Mouse (Mus musculus): ENCODE results near the gene Prkaca. TPM values are rescaled to one million over a fixed set of nuclear protein-coding genes. Genes with fewer than 3 reads are reported as not detected.

Prkaca gene
- polyA plus RNA-seq, 1 experiment: 181 TPM

- Histone ChIP-seq H3K27ac (ENCODE audit: insufficient read depth, low read length) (no peak overlapping the region), H3K4me3 (ENCODE audit: insufficient read depth, low read length) (no peak overlapping the region), H3K4me1 (ENCODE audit: control insufficient read depth, insufficient read depth, low read length) (peaks cover 4% of the 10 kb centered on the region; the same call in 1 of the 2 replicates)
- TF ChIP-seq CTCF (IDR thresholded peaks at IDR 0.05; ENCODE audit: extremely low read depth, insufficient read depth, low read length) (no peak), POLR2A (IDR thresholded peaks at IDR 0.05; ENCODE audit: extremely low read depth, insufficient read depth, low read length) (no peak)
Measured at GRCm38 (mm10) chr8:83942446-83942845, 30.3 kb upstream of the Prkaca start.

GRCm38 (mm10) chr8:83945540-83945939 is 27.3 kb upstream of the Prkaca start:
- peaks cover 4% of the 10 kb centered on the region; the same call in 1 of the 2 replicates for H3K4me1 ChIP-seq (ENCODE audit: control insufficient read depth, insufficient read depth, low read length)
- no peak overlapping the region for H3K4me3 ChIP-seq (ENCODE audit: insufficient read depth, low read length)
- TF ChIP-seq CTCF (IDR thresholded peaks at IDR 0.05; ENCODE audit: extremely low read depth, insufficient read depth, low read length): no peak
- no peak for TF ChIP-seq POLR2A (IDR thresholded peaks at IDR 0.05; ENCODE audit: extremely low read depth, insufficient read depth, low read length)

GRCm38 (mm10) chr8:83954749-83955105 is 18.1 kb upstream of the Prkaca start:
- Histone ChIP-seq H3K4me1 (ENCODE audit: control insufficient read depth, insufficient read depth, low read length) (no peaks in the 10 kb centered on the region), H3K27ac (ENCODE audit: insufficient read depth, low read length) (no peak overlapping the region), H3K4me3 (ENCODE audit: insufficient read depth, low read length) (peak overlapping the region; percentile 38)
- TF ChIP-seq CTCF (IDR thresholded peaks at IDR 0.05; ENCODE audit: extremely low read depth, insufficient read depth, low read length): no peak
- no peak for TF ChIP-seq POLR2A (IDR thresholded peaks at IDR 0.05; ENCODE audit: extremely low read depth, insufficient read depth, low read length)

More at GRCm38 (mm10) chr8:83945540-83945939, 27.3 kb upstream of the Prkaca start:
- no peak overlapping the region for H3K27ac ChIP-seq (ENCODE audit: insufficient read depth, low read length)

- Histone ChIP-seq H3K4me3 (ENCODE audit: insufficient read depth, low read length) (peak within 1 kb of the TSS; percentile 38), H3K27ac (ENCODE audit: insufficient read depth, low read length) (no peak within 1 kb of the TSS), H3K4me1 (ENCODE audit: control insufficient read depth, insufficient read depth, low read length) (no peaks in the 10 kb centered on the region)
- TF ChIP-seq CTCF (IDR thresholded peaks at IDR 0.05; ENCODE audit: extremely low read depth, insufficient read depth, low read length): peak; percentile 79
- peak; percentile 44; the same call in 1 of the 2 replicates for TF ChIP-seq POLR2A (IDR thresholded peaks at IDR 0.05; ENCODE audit: extremely low read depth, insufficient read depth, low read length)
Measured at GRCm38 (mm10) chr8:83955106-83955957, 17.5 kb upstream of the Prkaca start, which contains the start of the genes Gm10644 and Asf1b. Gm10644 (minus strand) TSS chr8:83955205. Asf1b (plus strand) TSS chr8:83955507.

- Histone ChIP-seq H3K4me1 (ENCODE audit: control insufficient read depth, insufficient read depth, low read length) (no peaks in the 10 kb centered on the region), H3K4me3 (ENCODE audit: insufficient read depth, low read length) (peak overlapping the region; percentile 24; the same call in 1 of the 2 replicates), H3K27ac (ENCODE audit: insufficient read depth, low read length) (no peak overlapping the region)
- no peak for TF ChIP-seq POLR2A (IDR thresholded peaks at IDR 0.05; ENCODE audit: extremely low read depth, insufficient read depth, low read length)
- no peak for TF ChIP-seq CTCF (IDR thresholded peaks at IDR 0.05; ENCODE audit: extremely low read depth, insufficient read depth, low read length)
Measured at GRCm38 (mm10) chr8:83955958-83956218, 16.9 kb upstream of the Prkaca start.

- no peak overlapping the region for H3K4me3 ChIP-seq (ENCODE audit: insufficient read depth, low read length)
- TF ChIP-seq POLR2A (IDR thresholded peaks at IDR 0.05; ENCODE audit: extremely low read depth, insufficient read depth, low read length) (no peak), CTCF (IDR thresholded peaks at IDR 0.05; ENCODE audit: extremely low read depth, insufficient read depth, low read length) (0 out of 2 replicates have a peak, but pooled peaks have one; percentile 14)
- no peaks in the 10 kb centered on the region for H3K4me1 ChIP-seq (ENCODE audit: control insufficient read depth, insufficient read depth, low read length)
- no peak overlapping the region for H3K27ac ChIP-seq (ENCODE audit: insufficient read depth, low read length)
Measured at GRCm38 (mm10) chr8:83956789-83957188, 16.0 kb upstream of the Prkaca start.

- Histone ChIP-seq H3K4me1 (ENCODE audit: control insufficient read depth, insufficient read depth, low read length) (no peaks in the 10 kb centered on the region), H3K4me3 (ENCODE audit: insufficient read depth, low read length) (no peak overlapping the region), H3K27ac (ENCODE audit: insufficient read depth, low read length) (no peak overlapping the region)
- no peak for TF ChIP-seq POLR2A (IDR thresholded peaks at IDR 0.05; ENCODE audit: extremely low read depth, insufficient read depth, low read length)
- no peak for TF ChIP-seq CTCF (IDR thresholded peaks at IDR 0.05; ENCODE audit: extremely low read depth, insufficient read depth, low read length)
Measured at GRCm38 (mm10) chr8:83964015-83964765, 8.6 kb upstream of the Prkaca start.

GRCm38 (mm10) chr8:83967701-83968100 is 5.1 kb upstream of the Prkaca start:
- Histone ChIP-seq H3K27ac (ENCODE audit: insufficient read depth, low read length) (no peak overlapping the region), H3K4me3 (ENCODE audit: insufficient read depth, low read length) (no peak overlapping the region), H3K4me1 (ENCODE audit: control insufficient read depth, insufficient read depth, low read length) (no peaks in the 10 kb centered on the region)
- TF ChIP-seq POLR2A (IDR thresholded peaks at IDR 0.05; ENCODE audit: extremely low read depth, insufficient read depth, low read length): no peak
- TF ChIP-seq CTCF (IDR thresholded peaks at IDR 0.05; ENCODE audit: extremely low read depth, insufficient read depth, low read length): no peak

- Histone ChIP-seq H3K4me3 (ENCODE audit: insufficient read depth, low read length) (no peak overlapping the region), H3K27ac (ENCODE audit: insufficient read depth, low read length) (no peak overlapping the region), H3K4me1 (ENCODE audit: control insufficient read depth, insufficient read depth, low read length) (no peaks in the 10 kb centered on the region)
- TF ChIP-seq POLR2A (IDR thresholded peaks at IDR 0.05; ENCODE audit: extremely low read depth, insufficient read depth, low read length) (no peak), CTCF (IDR thresholded peaks at IDR 0.05; ENCODE audit: extremely low read depth, insufficient read depth, low read length) (no peak)
Measured at GRCm38 (mm10) chr8:83971121-83971520, 1.7 kb upstream of the Prkaca start.
